Mouse (Mus musculus) myocyte (in vitro differentiated cells): Measurements from ENCODE around the gene Efcab11.

ENCODE experiments used
- CEBPB ChIP-seq: IDR thresholded peaks from 2 replicates; pipeline ENCODE4 v1.6.1; 2011; ENCODE audit warnings: mild to moderate bottlenecking, moderate library complexity; ENCODE audit not compliant: poor library complexity, insufficient read depth, severe bottlenecking
- E2F4 ChIP-seq: IDR thresholded peaks from one replicate; pipeline ENCODE4 v1.6.1; 2011; ENCODE audit warnings: mild to moderate bottlenecking, control low read depth, moderate library complexity; ENCODE audit not compliant: insufficient read depth
- MAX ChIP-seq: IDR thresholded peaks from one replicate; pipeline ENCODE4 v1.6.1; 2011; ENCODE audit warnings: low read depth, mild to moderate bottlenecking, control low read depth
- MYOD1 ChIP-seq, 3 experiments: IDR thresholded peaks; one replicate each; pipeline ENCODE4 v1.6.1; 2011; ENCODE audit warnings: control low read depth in 2 of 3, low read depth in 2 of 3, mild to moderate bottlenecking in 2 of 3, moderate library complexity in 1 of 3; ENCODE audit not compliant: insufficient read length in 2 of 3, control insufficient read depth in 1 of 3
- MYOG ChIP-seq, 3 experiments: IDR thresholded peaks; one replicate each; pipeline ENCODE4 v1.6.1; 2011; ENCODE audit warnings: control low read depth in 2 of 3, low read depth in 2 of 3, mild to moderate bottlenecking in 2 of 3; ENCODE audit not compliant: insufficient read length in 2 of 3, control insufficient read depth in 1 of 3, insufficient read depth in 1 of 3
- POLR2A ChIP-seq: IDR thresholded peaks from one replicate; pipeline ENCODE4 v1.6.1; 2011; ENCODE audit warnings: low read depth, mild to moderate bottlenecking, control low read depth, moderate library complexity; ENCODE audit not compliant: insufficient read length
- POLR2AphosphoS2 ChIP-seq: IDR thresholded peaks from one replicate; pipeline ENCODE4 v1.6.1; 2011; ENCODE audit warnings: low read depth, control low read depth; ENCODE audit not compliant: insufficient read length
- TCF12 ChIP-seq: IDR thresholded peaks from one replicate; pipeline ENCODE4 v1.6.1; 2011; ENCODE audit warnings: mild to moderate bottlenecking, control low read depth; ENCODE audit not compliant: poor library complexity, insufficient read depth, severe bottlenecking

DNA sequence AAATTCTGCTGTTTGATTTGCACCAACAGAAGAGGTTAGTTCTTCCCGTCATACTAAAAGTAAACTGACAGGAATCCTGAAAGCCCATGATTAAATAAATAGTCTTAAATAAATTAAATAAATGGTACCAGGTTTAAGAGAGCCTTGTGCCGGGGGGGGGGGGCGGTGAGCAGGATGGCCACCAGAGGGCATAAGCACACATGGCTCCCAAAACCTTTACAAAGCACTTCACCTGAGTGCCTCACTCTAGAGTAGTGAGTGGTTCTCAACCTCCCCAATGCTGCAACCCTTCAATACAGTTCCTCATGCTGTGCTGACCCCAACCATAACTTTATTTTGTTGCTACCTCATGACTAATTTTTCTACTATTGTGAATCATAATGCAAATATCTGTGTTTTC, 15.8 kb upstream of the Efcab11 start:
- TF ChIP-seq POLR2A = no peak
- TF ChIP-seq MYOD1 (IDR thresholded peaks at IDR 0.05; ENCODE audit: control insufficient read depth in 1 of 3, insufficient read length in 2 of 3, low read depth in 2 of 3) = no peak
- TF ChIP-seq TCF12 = no peak
- TF ChIP-seq MAX = no peak
- TF ChIP-seq CEBPB = no peak
- no peak for TF ChIP-seq POLR2AphosphoS2
- no peak for TF ChIP-seq MYOG (IDR thresholded peaks at IDR 0.05; ENCODE audit: control insufficient read depth in 1 of 3, insufficient read depth in 1 of 3, insufficient read length in 2 of 3, low read depth in 2 of 3)
- TF ChIP-seq E2F4 = no peak
